Mouse (Mus musculus) E14TG2a.4 (cell line): Measurements from ENCODE around the gene Mkrn2os.

Experiments used
- H3K27me3 ChIP-seq: 2 replicates; pipeline ENCODE4 v1.6.1; 2014; ENCODE audit warnings: low read length, control low read depth; ENCODE audit not compliant: insufficient read depth
- H3K36me3 ChIP-seq: 2 replicates; pipeline ENCODE4 v1.6.1; 2014; ENCODE audit warnings: low read length, control low read depth; ENCODE audit not compliant: insufficient read depth
- H3K4me1 ChIP-seq: replicated peaks from 2 replicates; pipeline ENCODE4 v1.6.1; 2014; ENCODE audit warnings: low read depth, low read length, control low read depth
- H3K4me3 ChIP-seq: replicated peaks from 2 replicates; pipeline ENCODE4 v1.5.1; 2014; ENCODE audit warnings: mild to moderate bottlenecking, low read length
- H3K9me3 ChIP-seq: 2 replicates; pipeline ENCODE4 v1.6.1; 2014; ENCODE audit warnings: low read length, control low read depth
- CTCF ChIP-seq: conservative IDR thresholded peaks from 2 replicates; pipeline ENCODE4 v1.5.1; 2014; ENCODE audit warnings: low read length
- NANOG ChIP-seq: IDR thresholded peaks from 2 replicates; pipeline ENCODE4 v1.6.1; 2014; ENCODE audit warnings: borderline replicate concordance, low read length, mixed read lengths
- POU5F1 ChIP-seq: IDR thresholded peaks from 2 replicates; pipeline ENCODE4 v1.6.1; 2014; ENCODE audit warnings: low read length, borderline replicate concordance

The Mkrn2os gene

GRCm38 (mm10) chr6:115610301-115610700 is 17.9 kb upstream of the Mkrn2os start:
- TF ChIP-seq NANOG = no peak
- TF ChIP-seq CTCF = no peak
- TF ChIP-seq POU5F1 = no peak
- Histone ChIP-seq H3K4me1 (0 out of 2 replicates have a peak, but pooled peaks cover 5% of the 10 kb centered on the region), H3K9me3 (peaks cover 12% of the 10 kb centered on the region), H3K36me3 (peaks cover 77% of the 10 kb centered on the region), H3K4me3 (no peak overlapping the region), H3K27me3 (no peaks in the 10 kb centered on the region)

GRCm38 (mm10) chr6:115609121-115609520 is 16.7 kb upstream of the Mkrn2os start:
- no peak for TF ChIP-seq POU5F1
- TF ChIP-seq CTCF = peak; percentile 49
- TF ChIP-seq NANOG = no peak
- Histone ChIP-seq H3K4me1 (0 out of 2 replicates have a peak, but pooled peaks cover 5% of the 10 kb centered on the region), H3K27me3 (no peaks in the 10 kb centered on the region), H3K9me3 (peaks cover 2% of the 10 kb centered on the region; the same call in 1 of the 2 replicates), H3K36me3 (peaks cover 77% of the 10 kb centered on the region), H3K4me3 (no peak overlapping the region)

- H3K27me3 ChIP-seq = no peaks in the 10 kb centered on the region
- no peak for TF ChIP-seq POU5F1
- H3K36me3 ChIP-seq = peaks cover 63% of the 10 kb centered on the region
- H3K4me1 ChIP-seq = peaks cover 15% of the 10 kb centered on the region
- no peak overlapping the region for H3K4me3 ChIP-seq
- no peaks in the 10 kb centered on the region for H3K9me3 ChIP-seq
Measured at GRCm38 (mm10) chr6:115607429-115607828, 15.1 kb upstream of the Mkrn2os start.

GRCm38 (mm10) chr6:115606461-115606860 is 14.1 kb upstream of the Mkrn2os start:
- Histone ChIP-seq H3K4me1 (peaks cover 16% of the 10 kb centered on the region), H3K36me3 (peaks cover 54% of the 10 kb centered on the region), H3K27me3 (no peaks in the 10 kb centered on the region), H3K4me3 (no peak overlapping the region), H3K9me3 (no peaks in the 10 kb centered on the region)
- TF ChIP-seq NANOG (no peak), POU5F1 (no peak), CTCF (no peak)

DNA sequence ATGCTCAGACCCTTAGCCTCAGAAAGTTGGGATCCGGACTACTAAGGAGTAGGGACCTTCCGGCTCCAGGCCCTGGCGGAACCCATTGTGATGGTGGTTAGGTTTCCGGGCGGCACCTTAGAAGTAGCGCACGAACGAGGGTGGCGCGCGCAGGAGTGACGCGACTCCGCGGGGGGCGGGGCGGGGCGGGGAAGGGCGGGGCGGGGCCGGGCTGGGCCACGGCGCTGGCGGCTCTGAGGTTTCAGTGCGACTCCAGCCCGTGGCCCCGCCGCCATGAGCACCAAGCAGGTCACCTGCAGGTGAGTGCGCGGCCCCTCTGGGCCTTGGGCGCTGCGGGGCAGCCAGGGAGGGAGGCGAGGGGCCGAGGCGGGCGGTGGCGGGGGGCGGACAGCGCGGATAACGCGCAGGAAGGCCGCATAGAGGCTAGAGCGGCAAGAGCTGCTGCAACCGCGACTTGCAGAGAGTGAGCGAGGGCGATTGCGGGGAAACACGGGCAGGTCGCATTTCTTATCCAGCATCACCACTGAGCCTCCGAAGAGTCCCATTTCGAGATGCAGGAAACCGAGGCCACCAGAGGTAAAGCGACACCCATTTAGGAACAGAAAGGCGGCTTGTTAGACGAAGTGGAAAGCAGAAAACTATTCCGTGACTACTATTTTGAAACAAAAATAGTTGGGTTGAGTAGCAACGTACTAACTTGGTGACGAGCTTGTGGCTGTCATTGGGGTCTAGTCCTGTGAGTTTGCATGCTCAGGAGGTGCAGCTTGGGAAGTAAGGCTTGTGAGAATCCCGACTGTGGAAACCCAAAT is 9.5 kb upstream of the Mkrn2os start, which contains the start of gene Mkrn2:
TSS of gene Mkrn2 (plus strand) at position 188 of the 809 bp plus-strand sequence.
- H3K27me3 ChIP-seq = no peaks in the 10 kb centered on the region
- H3K4me1 ChIP-seq = peaks cover 12% of the 10 kb centered on the region
- TF ChIP-seq NANOG (no peak), POU5F1 (no peak), CTCF (no peak)
- H3K9me3 ChIP-seq = no peaks in the 10 kb centered on the region
- peak within 1 kb of the TSS; percentile 97 for H3K4me3 ChIP-seq
- H3K36me3 ChIP-seq = peaks cover 28% of the 10 kb centered on the region

- peaks cover 12% of the 10 kb centered on the region for H3K4me1 ChIP-seq
- TF ChIP-seq POU5F1 (no peak), CTCF (peak; percentile 8; the same call in 1 of the 2 replicates)
- no peaks in the 10 kb centered on the region for H3K27me3 ChIP-seq
- H3K9me3 ChIP-seq = no peaks in the 10 kb centered on the region
- peaks cover 25% of the 10 kb centered on the region for H3K36me3 ChIP-seq
- H3K4me3 ChIP-seq = no peak overlapping the region
Measured at GRCm38 (mm10) chr6:115601322-115601714, 8.9 kb upstream of the Mkrn2os start.

GRCm38 (mm10) chr6:115595667-115596066 is 3.3 kb upstream of the Mkrn2os start:
- Histone ChIP-seq H3K9me3 (no peaks in the 10 kb centered on the region), H3K36me3 (no peaks in the 10 kb centered on the region), H3K4me1 (no peaks in the 10 kb centered on the region), H3K27me3 (peaks cover 9% of the 10 kb centered on the region; the same call in 1 of the 2 replicates), H3K4me3 (no peak overlapping the region)
- no peak for TF ChIP-seq POU5F1
- TF ChIP-seq NANOG = no peak
- no peak for TF ChIP-seq CTCF

DNA sequence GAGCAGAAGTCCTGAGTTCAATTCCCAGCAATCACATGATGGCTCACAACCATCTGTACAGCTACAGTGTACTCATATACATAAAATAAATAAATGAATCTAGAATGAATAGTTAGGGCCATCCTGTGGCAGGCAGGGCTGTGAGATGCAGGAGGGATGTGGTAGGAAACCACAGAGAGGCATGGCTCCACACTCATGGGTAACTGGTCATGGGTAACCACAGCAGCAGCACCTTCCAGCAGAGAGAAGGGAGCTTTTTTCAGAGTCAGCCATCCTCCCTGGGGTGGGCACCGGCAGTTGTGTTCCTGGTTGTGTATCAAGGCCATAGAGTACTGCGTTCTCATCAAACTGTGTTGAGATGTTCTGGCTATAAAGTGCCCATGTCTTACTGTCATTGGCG is 2.1 kb upstream of the Mkrn2os start:
- H3K27me3 ChIP-seq = peaks cover 9% of the 10 kb centered on the region; the same call in 1 of the 2 replicates
- TF ChIP-seq NANOG (no peak), CTCF (no peak)
- no peaks in the 10 kb centered on the region for H3K9me3 ChIP-seq
- H3K4me1 ChIP-seq = no peaks in the 10 kb centered on the region
- H3K4me3 ChIP-seq = no peak overlapping the region
- no peaks in the 10 kb centered on the region for H3K36me3 ChIP-seq
